Mouse (Mus musculus) spleen, adult 18-20 months (tissue): ENCODE measurements around the gene Dqx1.

Source experiments
- DNase-seq, 2 experiments: peaks; one replicate each; pipeline ENCODE4 v3.0.0; 2022; ENCODE audit warnings: mixed read lengths in 2 of 2

The Dqx1 gene

GRCm38 (mm10) chr6:83070311-83071219, 12.9 kb downstream of the Dqx1 start:
- no peak for DNase-seq

- no peak for DNase-seq
Measured at GRCm38 (mm10) chr6:83071220-83071619, 13.6 kb downstream of the Dqx1 start.

- no peak for DNase-seq
Measured at GRCm38 (mm10) chr6:83074979-83075378, 17.3 kb downstream of the Dqx1 start.

GRCm38 (mm10) chr6:83077630-83078323, 20.1 kb downstream of the Dqx1 start, which contains the start of gene Pcgf1:
Gene Pcgf1, plus strand, starts transcription at chr6:83077869.
- DNase-seq = no peak

GRCm38 (mm10) chr6:83078324-83078858, 20.7 kb downstream of the Dqx1 start:
- peak; percentile 98 to 100 for DNase-seq

- no peak for DNase-seq
Measured at GRCm38 (mm10) chr6:83080210-83080609, 22.6 kb downstream of the Dqx1 start.

- no peak for DNase-seq
Measured at GRCm38 (mm10) chr6:83083497-83083896, 25.9 kb downstream of the Dqx1 start.

- no peak for DNase-seq
Measured at GRCm38 (mm10) chr6:83084477-83084876, 26.8 kb downstream of the Dqx1 start.

- DNase-seq = no peak
Measured at GRCm38 (mm10) chr6:83086121-83087035, 28.7 kb downstream of the Dqx1 start, which contains the start of gene Lbx2. Gene Lbx2, plus strand, starts transcription at chr6:83086367.

GRCm38 (mm10) chr6:83087205-83087925, 29.7 kb downstream of the Dqx1 start:
- DNase-seq = no peak

GRCm38 (mm10) chr6:83087926-83088260, 30.2 kb downstream of the Dqx1 start:
- no peak for DNase-seq

GRCm38 (mm10) chr6:83092416-83093127, 34.9 kb downstream of the Dqx1 start:
- no peak for DNase-seq

GRCm38 (mm10) chr6:83095968-83096367, 38.3 kb downstream of the Dqx1 start:
- no peak for DNase-seq

GRCm38 (mm10) chr6:83098411-83098810, 40.8 kb downstream of the Dqx1 start:
- DNase-seq = no peak

- DNase-seq = peak; percentile 84 to 87
Measured at GRCm38 (mm10) chr6:83101316-83101687, 43.7 kb downstream of the Dqx1 start, which contains the start of the genes Ccdc142 and Gm42688. Gene Ccdc142, plus strand, starts transcription at chr6:83101601. Gene Gm42688, plus strand, starts transcription at chr6:83101617.

GRCm38 (mm10) chr6:83101688-83102556, 44.3 kb downstream of the Dqx1 start:
- DNase-seq = peak; percentile 61 to 74

- DNase-seq = no peak
Measured at GRCm38 (mm10) chr6:83103130-83103650, 45.5 kb downstream of the Dqx1 start.

GRCm38 (mm10) chr6:83104158-83104557, 46.5 kb downstream of the Dqx1 start:
- no peak for DNase-seq

GRCm38 (mm10) chr6:83107566-83108400, 50.1 kb downstream of the Dqx1 start:
- DNase-seq = peak; percentile 62 to 79
